Mouse (Mus musculus) liver, embryonic 14.5 days (tissue): ENCODE data around the gene Nomo1.

Source experiments
- CTCF ChIP-seq: IDR thresholded peaks from 2 replicates; pipeline ENCODE4 v1.5.1; 2016; ENCODE audit warnings: antibody characterized with exemption, low read depth, control low read depth
- EP300 ChIP-seq: IDR thresholded peaks from 2 replicates; pipeline ENCODE4 v1.6.1; 2016; ENCODE audit warnings: antibody characterized with exemption, low read depth

DNA sequence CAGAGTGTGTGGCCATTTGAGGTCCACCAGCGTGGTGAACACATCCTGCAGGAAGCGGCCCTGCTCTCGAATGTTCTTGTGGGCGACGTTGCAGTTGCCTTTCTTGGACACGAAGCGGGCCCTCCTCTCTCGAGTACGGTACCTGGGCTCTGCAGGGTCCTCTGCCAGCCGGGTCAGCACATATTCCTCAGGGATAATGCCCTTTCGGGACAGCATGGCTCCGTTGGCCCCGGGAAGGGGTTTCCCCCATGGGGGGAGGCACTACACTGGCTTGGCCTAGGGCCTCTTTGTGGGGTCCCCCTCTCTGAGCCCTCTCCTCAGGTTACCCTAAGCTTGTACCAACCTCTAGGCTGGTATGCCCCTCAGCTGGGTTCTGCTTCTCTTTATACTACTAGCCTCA, 66.2 kb downstream of the Nomo1 start:
- TF ChIP-seq EP300, result no peak
- TF ChIP-seq CTCF, result no peak
